Mouse (Mus musculus): ENCODE data around the gene Gm7029. TPM values are rescaled to one million over a fixed set of nuclear protein-coding genes. Genes with fewer than 3 reads are reported as not detected.
"Not testable (repeated sequence)": the region's sequence is repeated elsewhere in the genome, so short reads cannot be mapped to it uniquely, and the experiment has no call there.

The Gm7029 gene
- polyA plus RNA-seq (2015; fragmentation: Nextera tagmentation; extraction: Ambion mirVana), result not detected in 2 replicates

- not testable (repeated sequence) for H3K4me3 ChIP-seq (ENCODE audit: low read depth, low read length); H3K4me1 ChIP-seq (replicated peaks; ENCODE audit: control insufficient read depth, insufficient read depth, low read length); H3K4me2 ChIP-seq (replicated peaks; ENCODE audit: low read depth); H3K27ac ChIP-seq (ENCODE audit: low read depth, low read length); H3K9me3 ChIP-seq (ENCODE audit: control insufficient read depth); ATAC-seq; H3K9ac ChIP-seq (ENCODE audit: low read depth, low read length); H3K27me3 ChIP-seq (replicated peaks; ENCODE audit: control insufficient read depth, insufficient read depth, low read length)
- H3K36me3 ChIP-seq (ENCODE audit: control insufficient read depth, insufficient read depth), result 0 out of 2 replicates have a peak, but pooled peaks cover 10% of the 10 kb centered on the region
- WGBS, result 88% methylated on average over 4 of the region's 12 CpGs
These were observed at the start of gene Gm7029 for GRCm38 (mm10) chr17:33873537-33873936. Gm7029 (plus strand) TSS chr17:33873837.

- no peaks in the 10 kb centered on the region for H3K9me3 ChIP-seq (ENCODE audit: control insufficient read depth)
- peak within 1 kb of the TSS; percentile 74 for H3K4me2 ChIP-seq (replicated peaks; ENCODE audit: low read depth)
- H3K4me1 ChIP-seq (replicated peaks; ENCODE audit: control insufficient read depth, insufficient read depth, low read length), result 0 out of 2 replicates have a peak, but pooled peaks cover 8% of the 10 kb centered on the region
- peaks cover 50% of the 10 kb centered on the region for H3K36me3 ChIP-seq (ENCODE audit: control insufficient read depth, insufficient read depth)
- peak within 1 kb of the TSS; percentile 86 for H3K9ac ChIP-seq (ENCODE audit: low read depth, low read length)
- no peak for TF ChIP-seq CTCF (IDR thresholded peaks at IDR 0.05; ENCODE audit: low read depth)
- under 1% methylated on average over 51 of the region's 51 CpGs for WGBS
- ATAC-seq, result peak; percentile 89
- no peaks in the 10 kb centered on the region for H3K27me3 ChIP-seq (replicated peaks; ENCODE audit: control insufficient read depth, insufficient read depth, low read length)
- peak within 1 kb of the TSS; percentile 87 for H3K27ac ChIP-seq (ENCODE audit: low read depth, low read length)
- peak within 1 kb of the TSS; percentile 78 for H3K4me3 ChIP-seq (ENCODE audit: low read depth, low read length)
These were observed 49.3 kb upstream of the Gm7029 start, which contains the start of the genes Rps28 and Ndufa7 for GRCm38 (mm10) chr17:33824084-33824996. Rps28 (minus strand) TSS chr17:33824562. Ndufa7 (plus strand) TSS chr17:33824572.

GRCm38 (mm10) chr17:33824997-33825330, 48.7 kb upstream of the Gm7029 start:
- peak overlapping the region; percentile 74 for H3K4me2 ChIP-seq (replicated peaks; ENCODE audit: low read depth)
- peaks cover 50% of the 10 kb centered on the region for H3K36me3 ChIP-seq (ENCODE audit: control insufficient read depth, insufficient read depth)
- ATAC-seq; H3K27me3 ChIP-seq (replicated peaks; ENCODE audit: control insufficient read depth, insufficient read depth, low read length); H3K9me3 ChIP-seq (ENCODE audit: control insufficient read depth); H3K4me1 ChIP-seq (replicated peaks; ENCODE audit: control insufficient read depth, insufficient read depth, low read length): not testable (repeated sequence)
- H3K9ac ChIP-seq (ENCODE audit: low read depth, low read length), result peak overlapping the region; percentile 86
- peak overlapping the region; percentile 87; the same call in 1 of the 2 replicates for H3K27ac ChIP-seq (ENCODE audit: low read depth, low read length)
- H3K4me3 ChIP-seq (ENCODE audit: low read depth, low read length), result peak overlapping the region; percentile 78
- WGBS, result 3% methylated on average over 6 of the region's 6 CpGs

- 73% methylated on average over 8 of the region's 8 CpGs for WGBS
- H3K27ac ChIP-seq (ENCODE audit: low read depth, low read length), result no peak overlapping the region
- H3K36me3 ChIP-seq (ENCODE audit: control insufficient read depth, insufficient read depth), result peaks cover 50% of the 10 kb centered on the region
These were observed 48.2 kb upstream of the Gm7029 start for GRCm38 (mm10) chr17:33825462-33825861.

GRCm38 (mm10) chr17:33826850-33827249, 46.8 kb upstream of the Gm7029 start:
- Histone ChIP-seq H3K4me2 (replicated peaks; ENCODE audit: low read depth) (no peak overlapping the region), H3K4me3 (ENCODE audit: low read depth, low read length) (no peak overlapping the region), H3K4me1 (replicated peaks; ENCODE audit: control insufficient read depth, insufficient read depth, low read length) (0 out of 2 replicates have a peak, but pooled peaks cover 8% of the 10 kb centered on the region), H3K9me3 (ENCODE audit: control insufficient read depth) (no peaks in the 10 kb centered on the region), H3K9ac (ENCODE audit: low read depth, low read length) (no peak overlapping the region), H3K27me3 (replicated peaks; ENCODE audit: control insufficient read depth, insufficient read depth, low read length) (no peaks in the 10 kb centered on the region), H3K36me3 (ENCODE audit: control insufficient read depth, insufficient read depth) (peaks cover 50% of the 10 kb centered on the region), H3K27ac (ENCODE audit: low read depth, low read length) (no peak overlapping the region)
- 0% methylated on average over 3 of the region's 3 CpGs for WGBS
- TF ChIP-seq CTCF (IDR thresholded peaks at IDR 0.05; ENCODE audit: low read depth), result peak; percentile 94
- no peak for ATAC-seq

More at GRCm38 (mm10) chr17:33825462-33825861, 48.2 kb upstream of the Gm7029 start:
- no peaks in the 10 kb centered on the region for H3K27me3 ChIP-seq (replicated peaks; ENCODE audit: control insufficient read depth, insufficient read depth, low read length)
- peak overlapping the region; percentile 86; the same call in 1 of the 2 replicates for H3K9ac ChIP-seq (ENCODE audit: low read depth, low read length)
- no peak for TF ChIP-seq CTCF (IDR thresholded peaks at IDR 0.05; ENCODE audit: low read depth)
- 0 out of 2 replicates have a peak overlapping the region, but pooled peaks have one; percentile 78 for H3K4me3 ChIP-seq (ENCODE audit: low read depth, low read length)
- 0 out of 2 replicates have a peak, but pooled peaks cover 8% of the 10 kb centered on the region for H3K4me1 ChIP-seq (replicated peaks; ENCODE audit: control insufficient read depth, insufficient read depth, low read length)
- peak overlapping the region; percentile 74 for H3K4me2 ChIP-seq (replicated peaks; ENCODE audit: low read depth)
- no peaks in the 10 kb centered on the region for H3K9me3 ChIP-seq (ENCODE audit: control insufficient read depth)
- ATAC-seq, result no peak

GRCm38 (mm10) chr17:33828892-33829291, 44.7 kb upstream of the Gm7029 start:
- no peaks in the 10 kb centered on the region for H3K27me3 ChIP-seq (replicated peaks; ENCODE audit: control insufficient read depth, insufficient read depth, low read length)
- ATAC-seq, result peak; percentile 62
- WGBS, result 20% methylated on average over 2 of the region's 2 CpGs
- H3K9ac ChIP-seq (ENCODE audit: low read depth, low read length), result no peak overlapping the region
- H3K27ac ChIP-seq (ENCODE audit: low read depth, low read length), result no peak overlapping the region
- no peak overlapping the region for H3K4me2 ChIP-seq (replicated peaks; ENCODE audit: low read depth)
- H3K4me3 ChIP-seq (ENCODE audit: low read depth, low read length), result no peak overlapping the region
- 0 out of 2 replicates have a peak, but pooled peaks cover 8% of the 10 kb centered on the region for H3K4me1 ChIP-seq (replicated peaks; ENCODE audit: control insufficient read depth, insufficient read depth, low read length)
- peak; percentile 16; the same call in 1 of the 2 replicates for TF ChIP-seq CTCF (IDR thresholded peaks at IDR 0.05; ENCODE audit: low read depth)
- peaks cover 52% of the 10 kb centered on the region for H3K36me3 ChIP-seq (ENCODE audit: control insufficient read depth, insufficient read depth)
- no peaks in the 10 kb centered on the region for H3K9me3 ChIP-seq (ENCODE audit: control insufficient read depth)
